Mouse (Mus musculus) brain, embryonic 14.5 days (tissue): ENCODE measurements at regions not wholly inside any gene's neighbourhood (a gene's known extent, or its start where the extent isn't known, plus 50 kb on each side); places are given as distances from the start of the nearest gene placed in this dataset.

Experiments used
- CTCF ChIP-seq: fragments of 200-500 bp; IDR thresholded peaks from 2 replicates; pipeline ENCODE4 v1.5.1; 2012; ENCODE audit warnings: inconsistent platforms, mild to moderate bottlenecking, moderate library complexity, borderline replicate concordance; ENCODE audit not compliant: insufficient read depth, insufficient read length; ENCODE audit errors: extremely low read depth
- POLR2A ChIP-seq: fragments of 200-500 bp; IDR thresholded peaks from 2 replicates; pipeline ENCODE4 v1.6.1; 2012; ENCODE audit warnings: mild to moderate bottlenecking, inconsistent platforms, borderline replicate concordance; ENCODE audit not compliant: poor library complexity, insufficient read depth, insufficient read length, severe bottlenecking; ENCODE audit errors: extremely low read depth

- TF ChIP-seq POLR2A (no peak), CTCF (no peak)
Measured at GRCm38 (mm10) chr9:93524055-93524454, 982.0 kb downstream of the Plod2 start.
